Mouse (Mus musculus): Measurements from ENCODE around the gene Styx.
A peak's percentile ranks its signal among the peaks of the same experiment; 100 is the strongest.

The Styx gene

DNA sequence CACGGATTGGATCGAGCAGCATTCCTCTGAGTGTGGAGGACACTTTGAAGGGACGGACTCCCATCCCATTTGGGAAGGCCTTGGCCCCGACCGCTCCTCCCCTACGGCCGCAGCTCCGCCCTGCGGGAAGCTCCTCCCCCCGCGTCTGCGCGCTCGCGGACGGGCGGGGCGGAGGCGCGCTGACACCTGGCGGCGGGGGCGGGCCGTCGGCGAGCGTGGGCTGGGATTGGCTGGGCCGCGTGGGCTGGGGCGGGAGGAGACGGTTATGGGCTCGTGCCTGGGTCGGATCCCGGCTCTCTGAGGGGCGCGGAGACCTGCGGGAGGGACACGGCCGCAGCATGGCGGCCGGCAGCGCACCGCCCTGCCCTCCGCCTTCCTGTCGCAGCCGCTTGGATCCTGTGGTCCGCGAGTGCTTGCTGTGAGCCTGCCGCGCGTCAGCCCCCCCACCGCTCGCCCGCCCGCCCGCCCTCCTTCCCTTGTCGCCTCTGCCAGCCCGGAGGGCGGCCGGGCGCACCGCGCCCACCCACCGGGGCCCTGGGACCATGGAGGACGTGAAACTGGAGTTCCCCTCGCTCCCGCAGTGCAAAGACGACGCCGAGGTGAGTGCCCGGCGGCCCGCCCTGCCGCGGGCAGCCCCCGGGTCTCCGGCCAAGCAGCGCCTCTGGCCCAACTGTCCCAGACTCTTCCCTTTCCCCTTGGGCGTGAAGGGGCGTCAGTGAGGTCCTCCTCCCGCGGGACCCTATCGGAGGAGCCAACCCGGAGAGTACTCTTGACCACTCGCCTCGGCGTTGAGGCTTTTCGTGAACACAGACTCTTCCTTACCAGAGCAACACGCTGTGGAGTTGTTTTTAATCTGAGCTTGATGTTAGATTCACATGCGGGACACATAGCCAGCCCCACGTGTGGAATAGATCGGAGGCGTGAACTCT lies at the start of gene Styx:
Gene Styx, plus strand, starts transcription at position 163 of the 929 bp plus-strand sequence.
- peak; percentile 95 to 97 for DNase-seq (ENCODE audit: low spot score in 2 of 2)

DNA sequence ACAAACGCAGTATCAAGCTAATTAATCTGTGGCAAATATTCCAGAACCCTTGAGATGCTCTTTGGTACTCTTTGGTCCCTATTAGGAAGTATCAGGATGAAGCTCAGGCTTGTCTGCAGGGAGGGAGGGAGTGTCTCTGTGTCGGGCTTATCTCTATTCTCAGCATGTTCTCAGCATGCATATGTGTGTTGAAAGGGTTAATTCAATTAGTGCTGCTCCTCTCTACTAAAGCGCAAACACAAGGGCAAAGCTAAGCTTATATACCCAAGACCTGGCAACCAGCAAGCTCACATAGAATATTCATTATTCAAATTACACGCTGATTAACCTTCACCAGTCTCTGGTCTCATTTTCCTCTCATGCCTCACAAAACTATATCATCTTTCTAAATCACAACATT lies 47.0 kb upstream of the Styx start:
- no peak for DNase-seq (ENCODE audit: low spot score in 2 of 2)

DNA sequence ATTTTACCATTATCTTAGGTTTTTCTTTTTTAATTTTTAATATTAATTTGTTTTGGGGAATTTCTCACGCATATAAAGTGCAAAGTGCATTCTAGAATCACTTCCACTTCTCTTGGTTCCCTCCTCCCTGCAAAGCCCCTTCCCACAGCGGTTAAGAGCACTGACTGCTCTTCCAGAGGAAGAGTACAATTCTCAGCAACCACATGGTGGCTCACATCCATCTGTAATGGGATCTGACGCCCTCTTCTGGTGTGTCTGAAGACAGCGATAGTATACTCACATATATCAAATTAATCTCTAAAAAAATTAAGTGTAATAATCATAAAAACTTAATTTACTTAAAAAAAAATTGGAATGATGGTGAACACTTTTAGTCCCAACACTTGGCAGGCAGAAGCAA lies 46.5 kb upstream of the Styx start:
- no peak for DNase-seq (ENCODE audit: low spot score in 2 of 2)

DNA sequence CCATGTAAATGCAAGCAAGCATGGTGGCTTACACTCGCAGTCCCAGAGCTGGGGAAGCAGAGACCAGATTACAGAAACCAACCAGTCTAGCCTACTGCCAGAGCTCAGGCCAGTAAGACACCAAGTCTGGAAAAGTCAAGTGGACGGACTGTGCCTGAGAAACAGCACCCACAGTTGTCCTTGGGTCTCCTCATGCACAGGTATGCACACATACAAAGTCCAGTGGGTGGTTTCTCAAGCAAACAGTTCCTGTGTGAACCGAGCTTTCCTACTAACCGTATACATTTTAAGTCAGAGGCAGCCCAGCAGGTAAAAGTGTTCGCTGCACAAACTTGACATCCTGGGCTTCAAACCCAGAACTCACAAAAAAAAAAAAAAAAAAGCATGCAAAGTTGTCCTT lies 45.0 kb upstream of the Styx start:
- no peak for DNase-seq (ENCODE audit: low spot score in 2 of 2)

DNA sequence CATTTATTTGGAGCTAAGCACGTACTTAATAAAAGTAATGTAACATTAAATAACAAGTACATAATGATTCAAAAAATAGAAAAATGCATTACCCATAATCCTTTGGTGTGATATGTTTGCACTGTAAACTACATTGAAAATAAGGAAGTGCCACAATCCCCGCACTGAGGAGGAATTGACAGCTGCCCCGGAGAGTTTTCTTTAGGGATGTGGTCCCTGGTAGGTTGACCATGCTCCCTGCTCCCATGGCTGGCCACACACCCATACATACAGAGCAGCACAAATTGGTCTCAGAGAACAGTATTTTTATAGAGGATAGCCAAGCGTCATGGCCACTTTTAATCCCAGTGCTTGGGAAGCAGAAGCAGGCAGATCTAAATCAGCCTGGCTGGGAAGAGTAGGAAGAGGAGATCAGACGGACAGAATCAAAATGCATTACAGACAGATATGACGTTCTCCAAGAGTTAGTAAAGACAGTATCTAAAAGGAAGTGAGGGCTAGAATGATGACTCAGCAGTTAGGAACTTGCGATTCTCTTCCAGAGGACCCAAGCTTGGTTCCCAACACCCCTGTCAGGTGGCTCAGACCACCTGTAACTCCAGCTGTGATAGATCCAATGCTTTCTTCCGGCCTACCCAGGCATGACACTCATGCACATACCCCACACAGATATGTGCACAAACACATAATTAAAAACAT lies 43.1 kb upstream of the Styx start:
- no peak for DNase-seq (ENCODE audit: low spot score in 2 of 2)

DNA sequence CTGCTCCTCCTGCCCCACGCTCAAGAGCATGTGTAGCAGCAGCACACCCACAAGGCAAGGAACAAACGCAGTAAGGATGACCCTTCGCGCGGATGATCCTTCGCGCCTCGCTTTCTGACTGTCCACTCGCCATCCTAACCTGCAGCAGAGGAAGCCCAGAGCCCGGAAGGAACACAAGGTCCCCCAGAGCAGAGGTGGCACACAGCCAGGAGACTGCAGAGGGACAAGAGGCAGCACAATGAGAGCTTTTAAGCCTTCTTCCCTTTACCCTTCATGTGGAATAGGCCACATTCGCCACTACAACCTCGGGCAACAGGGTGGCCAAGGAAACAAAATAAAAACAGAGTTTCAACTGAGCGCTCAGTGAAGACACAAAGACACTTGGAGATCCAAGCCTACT lies 41.2 kb upstream of the Styx start:
- DNase-seq (ENCODE audit: low spot score in 2 of 2), result no peak

DNA sequence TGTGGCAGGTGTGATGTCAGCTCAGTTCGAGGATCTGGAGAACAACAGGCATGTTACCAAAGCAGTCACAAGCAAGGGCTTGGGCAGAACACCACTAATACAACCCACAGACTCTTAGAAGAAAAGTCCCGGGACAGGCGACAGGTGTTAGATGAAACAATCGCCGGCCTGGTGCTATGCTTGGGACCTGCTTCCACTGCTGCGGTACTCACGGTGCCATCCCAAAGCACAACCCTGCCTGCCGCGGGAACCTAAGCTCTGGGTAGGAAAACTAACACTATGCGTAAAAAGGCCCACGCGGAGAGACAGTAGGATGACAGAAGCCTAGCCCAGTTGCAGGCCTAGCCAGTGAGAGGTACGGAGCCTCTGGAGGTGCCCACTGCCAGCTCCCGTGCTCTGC lies 40.8 kb upstream of the Styx start:
- no peak for DNase-seq (ENCODE audit: low spot score in 2 of 2)

DNA sequence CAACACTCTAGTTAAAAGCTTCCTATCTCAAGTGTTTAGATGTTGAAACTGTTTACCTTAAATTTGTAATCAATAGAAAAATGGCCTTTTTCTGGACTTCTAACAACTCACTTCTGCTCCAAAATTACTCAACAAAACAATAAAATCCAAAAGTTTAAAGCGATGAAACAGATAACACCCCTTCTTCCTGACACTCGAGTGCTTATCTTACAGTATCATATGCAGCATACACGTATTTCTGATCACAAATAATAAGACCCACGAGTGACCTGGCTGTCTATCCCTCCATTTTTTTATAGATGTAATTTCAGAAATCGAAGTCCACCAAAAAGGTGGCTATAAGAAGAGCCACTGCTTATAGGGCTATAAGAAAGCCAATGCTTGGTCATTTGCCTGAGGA lies 34.0 kb upstream of the Styx start:
- no peak for DNase-seq (ENCODE audit: low spot score in 2 of 2)

DNA sequence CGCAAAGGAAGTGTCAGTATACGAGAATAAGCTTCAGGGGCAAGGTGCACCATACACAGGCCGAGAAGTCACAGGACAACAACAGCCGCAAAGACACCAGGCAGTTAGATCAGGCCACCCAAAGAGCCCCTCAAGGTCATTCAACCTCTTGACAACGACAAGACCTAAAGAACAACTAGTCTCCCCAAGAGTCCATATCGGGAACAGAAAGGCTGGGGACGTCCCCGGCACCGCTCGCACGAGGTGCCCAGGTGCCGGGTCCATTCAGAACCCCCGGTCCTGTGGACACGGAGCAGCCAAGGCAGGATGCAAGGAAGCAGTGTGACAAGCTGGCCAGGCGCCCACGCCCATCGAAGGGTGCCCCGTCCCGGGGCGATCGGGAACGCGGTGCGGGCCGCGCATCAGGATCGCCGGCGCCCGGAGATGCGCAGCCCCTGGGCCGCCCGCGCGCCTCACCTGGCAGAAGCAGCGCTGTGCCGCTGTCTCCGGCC lies 32.9 kb upstream of the Styx start:
- DNase-seq (ENCODE audit: low spot score in 2 of 2), result peak; percentile 5 to 23

DNA sequence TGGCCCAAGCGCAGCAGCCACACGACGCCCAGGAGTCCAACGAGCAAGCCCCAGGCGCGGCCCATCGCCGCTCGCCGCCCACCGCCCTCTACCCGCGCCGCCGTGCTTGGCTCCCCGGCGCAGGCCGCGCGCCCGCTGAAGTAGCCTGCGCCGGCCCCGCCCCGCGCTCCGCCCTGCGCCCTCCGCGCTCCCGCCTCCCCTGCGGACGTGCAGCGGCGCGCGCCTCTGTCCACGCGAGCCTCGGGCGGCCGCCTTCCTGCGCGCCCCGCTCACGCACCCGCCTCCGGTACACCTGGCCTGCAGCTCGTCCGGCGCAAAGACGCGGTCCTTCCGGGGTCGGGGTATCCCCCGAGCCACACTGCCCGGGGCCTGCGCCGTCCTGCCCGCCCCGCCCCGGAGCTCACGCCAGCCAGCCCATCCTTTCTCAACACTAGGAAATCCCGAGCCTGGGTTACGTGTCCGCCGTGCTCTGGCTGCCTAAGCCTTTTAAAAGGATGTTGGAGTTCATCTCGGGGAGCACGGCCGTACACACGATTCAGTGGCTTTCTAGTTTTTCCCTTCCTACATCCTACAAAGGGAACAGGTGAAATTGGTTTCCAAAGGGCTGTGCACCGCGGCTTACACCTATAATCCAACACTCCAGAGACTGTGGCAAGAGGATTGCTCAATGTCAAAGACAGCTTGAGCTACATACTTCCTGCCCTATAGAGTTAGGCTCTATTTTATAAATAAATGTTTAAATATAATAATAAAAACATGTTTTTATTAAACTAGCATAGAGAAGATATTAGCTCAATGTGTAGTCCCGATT lies 32.3 kb upstream of the Styx start, which contains the start of gene Ero1l:
Gene Ero1l, minus strand, starts transcription at position 346 of the 811 bp plus-strand sequence.
- peak; percentile 88 to 89 for DNase-seq (ENCODE audit: low spot score in 2 of 2)

DNA sequence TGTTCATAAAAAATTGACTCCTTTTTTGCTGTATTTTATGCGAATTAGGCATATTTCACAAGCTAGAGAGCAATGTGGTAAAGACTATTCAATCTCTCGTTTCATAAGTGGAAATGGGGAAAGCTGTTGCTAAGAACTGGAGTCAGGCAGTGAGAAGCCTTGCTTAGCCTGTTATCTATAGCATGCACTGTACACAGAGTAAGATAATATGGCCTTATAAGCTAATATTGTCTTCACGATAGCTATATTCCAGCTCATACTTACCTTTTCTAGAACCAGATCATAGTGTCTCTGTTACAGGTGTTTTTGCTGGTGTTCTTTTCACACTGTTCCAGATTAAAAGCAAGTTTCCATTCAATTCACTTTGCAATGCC lies 31.7 kb upstream of the Styx start:
- no peak for DNase-seq (ENCODE audit: low spot score in 2 of 2)

DNA sequence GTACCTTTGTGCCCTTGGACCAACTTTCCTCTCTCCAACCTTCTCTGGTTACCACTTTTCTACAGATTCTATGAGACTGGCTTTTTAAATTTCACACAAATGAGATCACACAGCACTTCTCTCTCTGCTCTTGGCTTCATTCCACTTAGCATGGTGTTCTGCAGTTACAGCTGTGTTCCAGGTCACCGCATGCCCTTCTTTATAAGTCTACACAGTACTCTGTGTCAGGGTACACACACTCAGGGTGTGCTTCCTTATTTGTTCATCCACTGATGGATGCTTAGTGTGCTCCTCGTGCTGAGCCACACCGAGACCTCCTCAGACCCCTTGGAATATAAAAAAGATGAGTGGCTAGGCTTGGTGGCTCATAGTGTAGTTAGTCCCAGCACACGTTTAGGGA lies 30.8 kb upstream of the Styx start:
- DNase-seq (ENCODE audit: low spot score in 2 of 2), result no peak

DNA sequence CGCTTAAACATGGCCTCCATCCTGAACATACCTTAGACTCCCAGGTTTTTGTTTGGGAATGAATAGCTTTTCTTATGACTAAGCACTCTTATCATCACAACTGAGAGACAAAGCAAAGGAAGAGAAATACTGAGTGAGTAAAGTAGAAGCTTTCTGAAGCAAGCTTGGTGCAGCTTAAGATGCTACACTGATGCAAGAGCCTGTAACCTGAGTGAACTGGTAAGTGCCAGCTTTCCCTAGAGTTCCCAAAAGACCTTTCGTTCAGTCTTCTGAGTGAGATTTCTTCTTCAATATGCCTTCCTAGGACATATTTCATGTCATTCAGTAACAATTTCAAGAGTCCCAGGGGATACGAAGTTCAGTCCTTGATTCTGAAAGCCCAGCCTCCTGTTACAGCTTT lies 29.8 kb upstream of the Styx start:
- DNase-seq (ENCODE audit: low spot score in 2 of 2), result no peak

DNA sequence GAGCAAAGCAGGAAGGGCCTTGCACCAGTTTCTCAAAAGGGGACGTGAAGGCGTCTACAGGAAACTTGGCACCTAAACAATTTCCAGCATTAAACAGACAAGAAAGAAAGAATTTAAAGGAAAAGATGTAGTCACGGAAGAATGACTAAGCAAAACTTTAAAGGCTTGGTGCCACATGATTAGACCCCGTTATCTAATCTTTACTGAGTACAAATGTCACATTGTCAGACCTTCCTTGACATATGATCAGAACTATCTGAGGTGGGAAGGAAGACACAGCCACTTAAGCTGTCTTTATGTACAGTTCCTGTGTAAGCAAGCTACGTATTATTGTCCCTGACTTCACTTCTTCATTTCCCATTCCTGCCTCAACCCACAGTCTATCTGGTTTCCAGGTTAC lies 29.3 kb upstream of the Styx start:
- DNase-seq (ENCODE audit: low spot score in 2 of 2), result no peak

DNA sequence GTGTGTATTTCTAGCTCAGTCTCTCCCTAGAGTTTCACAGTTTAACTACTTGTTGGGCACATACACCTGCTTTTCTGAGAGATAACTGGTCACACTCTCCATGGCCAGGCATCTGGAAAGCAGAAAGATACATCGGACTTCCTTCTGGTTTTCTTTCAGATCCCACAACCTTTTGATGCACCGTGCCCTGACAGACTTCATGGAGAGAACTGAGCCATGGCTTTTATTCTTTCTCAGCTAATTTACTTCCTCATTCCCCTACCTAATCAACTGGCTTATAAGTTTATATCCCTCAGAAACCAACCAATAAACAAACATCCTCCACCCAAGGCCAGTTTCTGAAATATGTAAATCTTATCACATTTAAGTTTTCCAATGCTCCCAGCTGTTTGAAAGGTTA lies 28.4 kb upstream of the Styx start:
- DNase-seq (ENCODE audit: low spot score in 2 of 2), result no peak

DNA sequence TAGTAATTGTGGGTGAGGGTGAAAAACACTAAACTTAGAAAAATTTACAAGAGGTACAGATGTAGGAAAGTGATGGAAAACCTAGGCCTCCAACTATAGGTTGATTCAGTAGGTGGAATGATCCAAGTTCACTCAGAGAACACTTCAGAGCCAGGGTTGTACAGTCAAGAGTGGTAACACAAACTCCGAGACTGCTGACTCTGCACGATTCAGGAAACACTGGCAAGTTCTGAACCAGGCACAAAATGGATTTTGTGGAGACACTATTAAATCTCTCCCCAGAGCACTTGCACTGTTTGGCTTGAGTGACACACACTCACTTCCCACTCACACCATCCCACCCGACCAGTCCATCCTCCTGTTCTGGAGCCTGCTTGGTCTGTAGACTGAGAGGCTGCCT lies 27.6 kb upstream of the Styx start:
- DNase-seq (ENCODE audit: low spot score in 2 of 2), result no peak

DNA sequence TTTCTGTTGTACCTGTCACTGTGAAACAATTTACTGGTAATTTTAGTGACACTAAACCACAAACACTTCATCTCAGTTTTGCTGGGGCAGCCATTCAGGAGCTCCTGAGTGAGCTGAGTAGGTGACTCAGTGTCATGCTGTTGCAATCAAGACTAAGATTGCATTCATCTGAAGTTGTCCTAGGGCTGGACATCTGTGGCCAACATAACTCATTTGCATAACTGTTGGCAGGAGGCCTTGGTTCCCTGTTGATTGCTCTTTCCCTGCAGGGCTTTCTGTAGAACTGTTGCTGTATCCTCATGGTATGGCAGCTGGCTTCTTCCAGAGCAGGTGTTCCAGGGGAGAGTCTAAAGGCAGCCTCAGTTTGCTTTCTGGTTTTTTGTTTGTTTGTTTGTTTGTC lies 25.4 kb upstream of the Styx start:
- DNase-seq (ENCODE audit: low spot score in 2 of 2), result no peak

DNA sequence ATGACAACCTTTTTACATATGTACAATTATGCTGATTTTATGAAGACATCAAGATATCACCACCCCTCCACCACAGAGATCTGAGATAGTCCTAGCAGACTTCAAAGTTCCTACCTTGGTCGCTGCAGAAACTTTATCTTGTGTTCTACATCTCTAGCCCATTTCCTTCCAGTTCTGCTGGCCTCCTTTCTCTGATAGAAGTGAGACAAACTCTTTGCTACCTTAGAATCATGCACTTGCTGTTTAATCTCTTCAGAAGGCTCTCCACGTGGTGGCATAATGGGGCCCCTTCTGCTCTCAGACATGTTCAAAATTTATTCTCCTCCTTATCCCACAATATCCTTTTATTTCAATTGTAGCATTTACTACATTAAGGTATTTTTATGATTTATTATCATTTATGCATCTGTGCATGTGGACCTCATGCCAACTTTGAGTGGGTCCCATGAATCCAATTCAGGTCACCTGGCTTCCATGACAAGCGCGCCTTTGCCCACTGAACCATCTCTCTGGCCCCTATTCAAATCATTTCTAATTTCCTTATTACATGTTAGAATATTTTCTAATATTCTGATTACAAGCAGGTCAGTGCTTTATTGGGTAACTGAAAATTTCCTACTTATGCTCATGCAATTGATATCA lies 22.7 kb upstream of the Styx start:
- no peak for DNase-seq (ENCODE audit: low spot score in 2 of 2)

DNA sequence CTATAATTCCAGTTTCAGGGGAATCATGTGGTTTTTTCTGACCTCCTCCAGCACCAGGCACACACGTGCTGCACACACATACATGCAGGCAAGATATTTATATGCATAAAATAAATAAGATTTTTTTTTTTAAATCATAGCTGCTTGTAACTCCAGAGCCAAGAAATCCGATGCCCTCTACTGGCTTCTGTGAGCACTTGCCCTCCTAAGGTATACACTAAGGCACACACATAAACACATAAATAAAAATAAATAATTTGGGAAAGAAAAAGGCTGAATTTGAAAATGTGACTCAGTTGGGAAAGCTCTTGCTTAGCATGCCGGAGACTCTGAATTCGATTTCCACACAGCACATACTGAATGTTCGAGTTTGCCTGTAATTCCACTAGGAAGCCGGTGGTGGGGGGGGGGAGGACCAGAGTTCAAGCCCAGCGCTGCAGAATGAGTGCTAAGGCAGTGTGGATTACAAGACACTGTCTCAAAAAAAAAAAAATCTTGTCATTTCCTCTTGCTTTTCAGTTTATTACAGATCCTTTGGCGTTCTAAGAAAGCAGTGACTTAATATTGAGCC lies 21.8 kb upstream of the Styx start:
- DNase-seq (ENCODE audit: low spot score in 2 of 2), result no peak

DNA sequence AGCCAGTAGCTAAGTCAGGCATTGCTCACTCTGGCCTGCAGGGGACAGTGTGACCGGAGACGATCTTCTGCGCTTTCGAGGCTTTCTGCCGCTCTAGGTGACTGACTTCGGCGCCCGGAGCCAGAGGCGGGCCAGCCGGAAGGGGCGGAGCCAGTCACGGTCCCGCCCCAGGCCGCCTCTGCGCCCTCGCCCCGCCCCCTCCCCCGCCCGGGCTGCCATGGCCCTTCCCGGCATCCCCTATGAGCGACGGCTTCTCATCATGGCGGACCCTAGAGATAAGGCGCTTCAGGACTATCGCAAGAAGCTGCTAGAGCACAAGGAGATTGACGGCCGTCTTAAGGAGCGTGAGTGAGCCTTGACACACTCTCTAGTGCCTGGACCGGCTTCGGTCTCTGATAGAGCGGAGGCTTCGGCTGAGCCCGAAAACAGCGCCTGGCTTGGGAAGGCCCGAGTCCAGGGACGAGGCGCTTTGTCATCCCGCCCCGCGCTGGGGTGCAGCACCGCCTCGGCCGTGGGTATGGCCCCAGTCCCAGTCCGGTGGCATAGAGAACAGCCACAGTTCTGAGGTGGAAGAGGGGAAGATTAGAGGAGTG lies 21.2 kb upstream of the Styx start, which contains the start of gene Psmc6:
Gene Psmc6, plus strand, starts transcription at position 200 of the 593 bp plus-strand sequence.
- DNase-seq (ENCODE audit: low spot score in 2 of 2), result peak; percentile 85 to 92
